Mouse (Mus musculus) intestine, postnatal 0 days (tissue): ENCODE data around the gene Cdyl. TPM values are rescaled to one million over a fixed set of nuclear protein-coding genes. Genes with fewer than 3 reads are reported as not detected.

Experiments
- ATAC-seq: fragments of 200-750 bp; cut with Nextera tagmentation; 2 replicates; pipeline ENCODE4 v1.8.0; 2017; ENCODE audit warnings: mild to moderate bottlenecking, moderate TSS enrichment, moderate library complexity
- H3K27ac ChIP-seq: fragments of 300-500 bp; sonication (generic); 2 replicates; pipeline ENCODE4 v1.5.1; 2014; ENCODE audit warnings: mild to moderate bottlenecking, low read depth, low read length, moderate library complexity
- H3K27me3 ChIP-seq: fragments of 300-500 bp; sonication (generic); replicated peaks from 2 replicates; pipeline ENCODE4 v1.6.1; 2014; ENCODE audit warnings: low read length, mixed read lengths; ENCODE audit not compliant: control insufficient read depth, insufficient read depth
- H3K36me3 ChIP-seq: fragments of 300-500 bp; sonication (generic); 2 replicates; pipeline ENCODE4 v1.6.1; 2014; ENCODE audit warnings: mild to moderate bottlenecking, moderate library complexity; ENCODE audit not compliant: control insufficient read depth, insufficient read depth
- H3K4me1 ChIP-seq: fragments of 300-500 bp; sonication (generic); replicated peaks from 2 replicates; pipeline ENCODE4 v1.6.1; 2014; ENCODE audit warnings: antibody characterized with exemption, low read length, mixed read lengths; ENCODE audit not compliant: control insufficient read depth, insufficient read depth
- H3K4me2 ChIP-seq: fragments of 300-500 bp; sonication (generic); replicated peaks from 2 replicates; pipeline ENCODE4 v1.6.1; 2014; ENCODE audit warnings: low read depth, mild to moderate bottlenecking, moderate library complexity
- H3K4me3 ChIP-seq: fragments of 300-500 bp; sonication (generic); 2 replicates; pipeline ENCODE4 v1.5.1; 2014; ENCODE audit warnings: low read depth, low read length
- H3K9ac ChIP-seq: fragments of 300-500 bp; sonication (generic); 2 replicates; pipeline ENCODE4 v1.6.1; 2014; ENCODE audit warnings: mild to moderate bottlenecking, low read depth, low read length
- H3K9me3 ChIP-seq: fragments of 300-500 bp; sonication (generic); 2 replicates; pipeline ENCODE4 v1.6.1; 2016; ENCODE audit warnings: mixed run types; ENCODE audit not compliant: control insufficient read depth
- CTCF ChIP-seq: sonication (generic); IDR thresholded peaks from 2 replicates; pipeline ENCODE4 v1.5.1; 2016; ENCODE audit warnings: low read depth, mild to moderate bottlenecking, control low read depth, antibody characterized with exemption, moderate library complexity
- WGBS: fragments of 180-500 bp; shearing (Covaris S2); extraction: QIAGEN DNeasy Blood & Tissue Kit; methylation state at CpG from one replicate; pipeline ENCODE4 v1.1.7; 2014; 5-methylcytosine and 5-hydroxymethylcytosine counted together
- polyA plus RNA-seq: library from polyadenylated mRNA; unstranded; fragments of >200 nt; fragmentation: Nextera tagmentation; extraction: Ambion mirVana; gene quantifications from 2 replicates; pipeline ENCODE4 v1.2.1, GENCODE M21; 2015

Cdyl gene
- polyA plus RNA-seq, 1 experiment from 2014 or later: 6.4 TPM

DNA sequence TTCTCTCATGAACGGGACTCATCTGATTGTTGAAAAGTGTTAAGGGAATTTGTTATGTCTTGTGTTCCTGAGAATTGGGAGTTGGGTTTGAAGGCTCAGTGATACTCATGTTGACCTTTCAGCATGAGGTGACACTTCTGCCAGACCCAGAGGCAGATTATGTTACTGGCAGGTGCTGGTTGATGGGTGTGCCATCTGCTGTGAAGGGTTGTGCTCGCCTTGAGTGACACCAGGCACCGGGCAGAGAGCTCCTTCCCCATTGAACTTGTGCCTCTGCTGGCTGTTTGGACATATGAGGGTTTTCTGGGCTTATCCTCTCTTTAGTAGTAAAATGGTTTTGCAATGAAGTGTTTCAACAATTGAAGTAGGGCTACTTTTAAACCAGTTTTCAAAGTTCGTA is 135.1 kb downstream of the Cdyl start:
- Histone ChIP-seq H3K4me1 (peaks cover 4% of the 10 kb centered on the region; the same call in 1 of the 2 replicates), H3K27me3 (no peaks in the 10 kb centered on the region), H3K4me3 (no peak overlapping the region), H3K27ac (no peak overlapping the region), H3K9ac (no peak overlapping the region), H3K9me3 (no peaks in the 10 kb centered on the region), H3K4me2 (no peak overlapping the region), H3K36me3 (no peaks in the 10 kb centered on the region)
- WGBS: 74% methylated on average over 4 of the region's 4 CpGs
- ATAC-seq: no peak
- TF ChIP-seq CTCF: no peak

DNA sequence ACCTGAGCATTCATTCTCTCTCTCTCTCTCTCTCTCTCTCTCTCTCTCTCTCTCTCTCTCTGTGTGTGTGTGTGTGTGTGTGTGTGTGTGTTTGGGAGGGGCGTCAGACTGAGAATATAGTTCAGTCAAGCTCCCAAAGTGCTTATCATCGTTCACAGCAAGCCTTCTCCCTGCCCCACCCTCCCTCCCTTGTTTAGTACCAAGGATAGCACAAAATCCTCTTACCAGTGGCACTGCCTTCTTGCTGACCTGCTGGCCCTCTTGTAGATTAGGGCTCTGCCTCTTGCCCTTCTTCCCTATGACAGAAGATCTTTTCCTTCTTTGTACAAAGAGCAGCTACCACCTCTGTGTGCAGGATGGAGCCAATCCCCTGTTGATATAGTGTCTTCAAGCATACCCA is 136.3 kb downstream of the Cdyl start:
- Histone ChIP-seq H3K9me3 (no peaks in the 10 kb centered on the region), H3K4me3 (no peak overlapping the region), H3K4me1 (peaks cover 7% of the 10 kb centered on the region), H3K9ac (no peak overlapping the region), H3K36me3 (no peaks in the 10 kb centered on the region), H3K4me2 (no peak overlapping the region), H3K27ac (no peak overlapping the region), H3K27me3 (no peaks in the 10 kb centered on the region)
- no peak for ATAC-seq
- TF ChIP-seq CTCF: no peak
- WGBS: 35% methylated on average over 2 of the region's 2 CpGs

GRCm38 (mm10) chr13:35796352-35796751 is 136.7 kb downstream of the Cdyl start:
- Histone ChIP-seq H3K9me3 (no peaks in the 10 kb centered on the region), H3K4me1 (peaks cover 7% of the 10 kb centered on the region), H3K36me3 (no peaks in the 10 kb centered on the region), H3K4me2 (no peak overlapping the region), H3K4me3 (no peak overlapping the region), H3K27ac (no peak overlapping the region), H3K9ac (no peak overlapping the region), H3K27me3 (no peaks in the 10 kb centered on the region)
- no peak for TF ChIP-seq CTCF
- ATAC-seq: no peak
- WGBS: 50% methylated on average over 4 of the region's 4 CpGs

- WGBS: 84% methylated on average over 13 of the region's 13 CpGs
- Histone ChIP-seq H3K36me3 (no peaks in the 10 kb centered on the region), H3K4me1 (peaks cover 7% of the 10 kb centered on the region), H3K9me3 (no peaks in the 10 kb centered on the region), H3K4me3 (no peak overlapping the region), H3K9ac (no peak overlapping the region), H3K27me3 (no peaks in the 10 kb centered on the region), H3K4me2 (no peak overlapping the region), H3K27ac (no peak overlapping the region)
- no peak for TF ChIP-seq CTCF
- no peak for ATAC-seq
Measured at GRCm38 (mm10) chr13:35797811-35798522, 138.3 kb downstream of the Cdyl start.

DNA sequence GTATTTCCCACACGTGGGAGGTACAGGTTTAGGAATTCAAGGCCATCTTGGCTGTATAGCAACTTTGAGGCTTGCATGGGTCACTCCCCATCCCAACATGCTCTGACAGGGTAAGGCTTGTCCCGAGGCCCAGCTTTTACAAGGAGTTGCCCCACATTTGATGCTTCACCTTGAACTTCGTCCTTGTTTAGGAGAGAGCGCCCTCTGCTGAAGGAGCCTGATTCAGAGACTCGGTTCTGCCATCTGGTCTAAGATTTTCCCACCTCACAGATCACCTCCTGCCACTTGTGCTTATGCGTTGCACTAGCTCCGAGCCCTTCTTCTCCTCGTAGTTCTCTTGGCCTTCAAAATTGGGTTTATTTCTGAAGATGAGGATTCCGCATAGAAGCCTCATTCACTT is 139.0 kb downstream of the Cdyl start:
- H3K4me1 ChIP-seq: peaks cover 7% of the 10 kb centered on the region; the same call in 1 of the 2 replicates
- H3K4me3 ChIP-seq: no peak overlapping the region
- no peak for ATAC-seq
- 75% methylated on average over 9 of the region's 9 CpGs for WGBS
- H3K9ac ChIP-seq: no peak overlapping the region
- no peak overlapping the region for H3K4me2 ChIP-seq
- H3K27ac ChIP-seq: no peak overlapping the region
- no peaks in the 10 kb centered on the region for H3K36me3 ChIP-seq
- no peaks in the 10 kb centered on the region for H3K27me3 ChIP-seq
- no peaks in the 10 kb centered on the region for H3K9me3 ChIP-seq
- TF ChIP-seq CTCF: peak; percentile 69

DNA sequence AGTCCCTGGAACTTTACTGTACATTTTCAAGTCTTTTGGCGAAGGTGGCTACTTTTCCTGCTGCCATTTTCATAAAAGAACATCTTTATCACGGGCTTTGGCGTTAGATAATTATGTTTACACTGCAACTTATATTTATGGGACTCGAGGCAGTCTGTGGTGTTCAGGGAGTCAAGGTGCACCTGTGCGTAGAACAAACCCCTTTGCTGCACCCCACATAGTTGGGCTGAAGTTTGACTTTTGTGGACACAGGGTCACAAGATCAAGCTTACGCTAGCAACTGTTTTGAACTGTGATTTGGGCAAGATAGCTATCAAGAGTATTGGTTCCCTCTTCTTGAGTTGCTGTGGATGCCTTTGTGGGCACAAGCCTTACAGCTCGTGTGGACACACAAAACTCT is 140.6 kb downstream of the Cdyl start:
- Histone ChIP-seq H3K27ac (no peak overlapping the region), H3K36me3 (no peaks in the 10 kb centered on the region), H3K9me3 (no peaks in the 10 kb centered on the region), H3K9ac (no peak overlapping the region), H3K4me3 (no peak overlapping the region), H3K4me1 (peaks cover 7% of the 10 kb centered on the region; the same call in 1 of the 2 replicates), H3K27me3 (no peaks in the 10 kb centered on the region), H3K4me2 (0 out of 2 replicates have a peak overlapping the region, but pooled peaks have one; percentile 7)
- no peak for TF ChIP-seq CTCF
- ATAC-seq: peak; percentile 65; the same call in 1 of the 2 replicates
- 38% methylated on average over 7 of the region's 7 CpGs for WGBS
